Mouse (Mus musculus) ES-E14 (cell line): Measurements from ENCODE around the gene Chst3. TPM values are rescaled to one million over a fixed set of nuclear protein-coding genes. Genes with fewer than 3 reads are reported as not detected.

Experiments used
- DNase-seq: peaks from one replicate; pipeline ENCODE4 v3.0.0-alpha.2; 2013; ENCODE audit warnings: low read depth, low spot score
- H3K27ac ChIP-seq: 2 replicates; pipeline ENCODE4 v1.5.1; 2012; ENCODE audit warnings: low read depth, mild to moderate bottlenecking, low read length, moderate library complexity, mixed read lengths; ENCODE audit not compliant: poor library complexity, insufficient read depth, severe bottlenecking
- H3K36me3 ChIP-seq: 2 replicates; pipeline ENCODE4 v1.6.1; 2012; ENCODE audit warnings: mild to moderate bottlenecking, low read length, moderate library complexity, mixed read lengths; ENCODE audit not compliant: control insufficient read depth, poor library complexity, insufficient read depth, severe bottlenecking
- H3K4me1 ChIP-seq, 2 experiments: fragments of 150-350 bp in 1 of 2; sonication (generic) in 1 of 2; 2 replicates each; pipeline ENCODE4 v1.6.1; 2012; ENCODE audit warnings: low read length in 2 of 2, mild to moderate bottlenecking in 1 of 2, mixed read lengths in 1 of 2; ENCODE audit not compliant: control insufficient read depth in 2 of 2, insufficient read depth in 2 of 2, poor library complexity in 1 of 2
- H3K4me3 ChIP-seq, 2 experiments: fragments of 150-350 bp in 1 of 2; sonication (generic) in 1 of 2; 2 replicates each; pipeline ENCODE4 v1.5.1; 2012; ENCODE audit warnings: low read length in 2 of 2, low read depth in 1 of 2, mild to moderate bottlenecking in 1 of 2, mixed read lengths in 1 of 2; ENCODE audit not compliant: insufficient read depth in 1 of 2, poor library complexity in 1 of 2, severe bottlenecking in 1 of 2
- H3K9ac ChIP-seq: 2 replicates; pipeline ENCODE4 v1.6.1; 2012; ENCODE audit warnings: low read depth, mild to moderate bottlenecking, low read length, mixed read lengths; ENCODE audit not compliant: poor library complexity, insufficient read depth, severe bottlenecking
- H3K9me3 ChIP-seq: fragments of 150-350 bp; sonication (generic); 2 replicates; pipeline ENCODE4 v1.6.1; 2012; ENCODE audit warnings: low read depth, mild to moderate bottlenecking, low read length; ENCODE audit not compliant: control insufficient read depth, insufficient read depth
- CHD2 ChIP-seq: IDR thresholded peaks from 2 replicates; pipeline ENCODE4 v1.6.1; 2014; ENCODE audit warnings: mild to moderate bottlenecking, low read depth, low read length, inconsistent platforms
- HCFC1 ChIP-seq: IDR thresholded peaks from 2 replicates; pipeline ENCODE4 v1.6.1; 2012; ENCODE audit warnings: low read length, inconsistent platforms, borderline replicate concordance; ENCODE audit not compliant: insufficient read depth
- MAFK ChIP-seq: IDR thresholded peaks from 2 replicates; pipeline ENCODE4 v1.6.1; 2014; ENCODE audit warnings: mild to moderate bottlenecking, low read depth, low read length, inconsistent platforms; ENCODE audit not compliant: insufficient read depth
- ZC3H11A ChIP-seq: IDR thresholded peaks from 2 replicates; pipeline ENCODE4 v1.6.1; 2012; ENCODE audit warnings: low read depth, mild to moderate bottlenecking, inconsistent platforms, low read length, borderline replicate concordance
- ZNF384 ChIP-seq: IDR thresholded peaks from 2 replicates; pipeline ENCODE4 v1.6.1; 2012; ENCODE audit warnings: low read depth, low read length, inconsistent platforms
- in situ Hi-C, 2 experiments: fragments of 600-800 bp; cut with MboI; formaldehyde crosslinking; loops; one replicate each; pipeline ENCODE4 v1.15.1; 2025; ENCODE audit warnings: low sequenced_read_pairs in 2 of 2, inconsistent platforms in 1 of 2; ENCODE audit not compliant: unreplicated experiment in 2 of 2
- total RNA-seq: library from RNA; depleted of rRNA; stranded (reverse); fragments of 300-350 nt; gene quantifications from 2 replicates; pipeline ENCODE4 v1.2.3, GENCODE M21; 2012

The Chst3 gene
- total RNA-seq, 1 experiment = 1.8 TPM

DNA sequence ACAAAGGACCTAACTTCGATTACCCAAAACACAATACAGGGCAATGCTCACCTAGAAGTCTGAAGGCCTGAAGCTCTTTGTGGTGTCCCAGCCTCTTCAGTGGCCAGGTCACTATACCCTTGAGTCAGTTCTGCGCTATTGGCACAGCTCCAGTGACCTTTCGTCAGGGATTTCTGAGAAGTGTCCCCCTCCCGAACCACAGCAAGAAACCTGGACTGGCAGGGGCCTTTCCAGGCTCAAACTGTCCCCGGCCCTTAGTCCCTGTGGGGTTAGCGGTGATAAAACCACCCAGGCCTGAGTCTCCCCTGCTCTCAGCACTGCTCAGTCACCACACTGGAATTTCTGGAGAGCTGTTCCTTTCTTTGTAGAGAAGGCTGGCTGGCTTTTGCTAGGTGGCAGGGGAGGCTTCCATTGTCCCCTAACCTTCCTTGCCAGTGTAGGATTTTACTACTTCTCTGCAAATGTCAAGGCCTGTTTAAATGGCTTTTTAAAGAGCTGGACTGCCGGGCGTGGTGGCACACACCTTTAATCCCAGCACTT is 11.8 kb downstream of the Chst3 start:
- no peaks in the 10 kb centered on the region for H3K36me3 ChIP-seq
- in situ Hi-C loops = no loop called here
- TF ChIP-seq ZNF384 (no peak), CHD2 (no peak), ZC3H11A (no peak), MAFK (no peak), HCFC1 (no peak)
- no peak for DNase-seq
- no peak overlapping the region for H3K4me3 ChIP-seq
- H3K27ac ChIP-seq = no peak overlapping the region
- no peaks in the 10 kb centered on the region for H3K9me3 ChIP-seq
- no peak overlapping the region for H3K9ac ChIP-seq
- H3K4me1 ChIP-seq = peaks cover 0 to 4% of the 10 kb centered on the region in 2 experiments; a peak in 1 of 4 replicates

GRCm38 (mm10) chr10:60205601-60206241 is 13.3 kb downstream of the Chst3 start:
- DNase-seq = no peak
- Histone ChIP-seq H3K4me1 (peaks cover 0 to 4% of the 10 kb centered on the region in 2 experiments; a peak in 1 of 4 replicates), H3K9me3 (no peaks in the 10 kb centered on the region), H3K9ac (no peak overlapping the region), H3K27ac (no peak overlapping the region), H3K4me3 (no peak overlapping the region), H3K36me3 (no peaks in the 10 kb centered on the region)
- in situ Hi-C loops = no loop called here
- no peak for TF ChIP-seq CHD2
- no peak for TF ChIP-seq HCFC1
- TF ChIP-seq MAFK = no peak
- TF ChIP-seq ZNF384 = no peak
- TF ChIP-seq ZC3H11A = no peak

GRCm38 (mm10) chr10:60202785-60203184 is 16.3 kb downstream of the Chst3 start:
- Histone ChIP-seq H3K9me3 (no peaks in the 10 kb centered on the region), H3K36me3 (no peaks in the 10 kb centered on the region), H3K9ac (no peak overlapping the region), H3K27ac (no peak overlapping the region), H3K4me1 (peaks cover 0 to 4% of the 10 kb centered on the region in 2 experiments; a peak in 1 of 4 replicates), H3K4me3 (no peak overlapping the region)
- DNase-seq = no peak
- in situ Hi-C loops = no loop called here
- TF ChIP-seq CHD2 = no peak
- no peak for TF ChIP-seq ZC3H11A
- no peak for TF ChIP-seq HCFC1
- TF ChIP-seq ZNF384 = no peak
- TF ChIP-seq MAFK = no peak

DNA sequence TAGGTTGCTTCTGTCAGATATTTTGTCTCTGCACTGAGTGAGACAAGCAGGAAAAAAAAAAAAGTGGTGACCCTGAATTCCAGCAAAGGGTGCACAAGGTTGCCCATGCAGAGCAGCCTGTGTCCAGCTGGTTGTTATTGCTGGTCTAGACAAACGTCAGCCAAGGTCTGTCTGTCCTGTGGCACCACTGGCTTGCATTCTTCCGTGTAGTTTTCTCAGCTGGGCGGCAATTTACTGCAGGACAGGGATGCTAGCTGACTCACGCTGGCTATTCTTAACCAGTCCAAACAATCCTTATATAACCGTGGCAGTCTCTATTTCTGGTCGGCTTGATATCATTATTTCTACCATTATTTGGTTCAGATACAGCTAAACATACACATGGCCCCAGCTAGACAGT is 18.1 kb downstream of the Chst3 start:
- H3K27ac ChIP-seq = no peak overlapping the region
- H3K9me3 ChIP-seq = no peaks in the 10 kb centered on the region
- no peak overlapping the region for H3K4me3 ChIP-seq
- DNase-seq = no peak
- peaks cover 0 to 3% of the 10 kb centered on the region in 2 experiments; a peak in 1 of 4 replicates for H3K4me1 ChIP-seq
- H3K9ac ChIP-seq = no peak overlapping the region
- in situ Hi-C loops = no loop called here
- TF ChIP-seq ZC3H11A (no peak), MAFK (no peak), CHD2 (no peak), HCFC1 (no peak), ZNF384 (no peak)
- H3K36me3 ChIP-seq = no peaks in the 10 kb centered on the region

GRCm38 (mm10) chr10:60199378-60199777 is 19.7 kb downstream of the Chst3 start:
- Histone ChIP-seq H3K27ac (no peak overlapping the region), H3K9ac (no peak overlapping the region), H3K4me3 (no peak overlapping the region), H3K9me3 (no peaks in the 10 kb centered on the region), H3K36me3 (no peaks in the 10 kb centered on the region), H3K4me1 (peaks cover 0 to 6% of the 10 kb centered on the region in 2 experiments; a peak in 1 of 4 replicates)
- DNase-seq = no peak
- TF ChIP-seq ZNF384 (no peak), MAFK (no peak), CHD2 (no peak)
- in situ Hi-C loops = no loop called here
